Mouse (Mus musculus) brain, embryonic 14.5 days (tissue): ENCODE results near the gene Crhr1. TPM values are rescaled to one million over a fixed set of nuclear protein-coding genes. Genes with fewer than 3 reads are reported as not detected.
"Not testable (repeated sequence)": the region's sequence is repeated elsewhere in the genome, so short reads cannot be mapped to it uniquely, and the experiment has no call there.

Source experiments
- DNase-seq: peaks from one replicate; pipeline ENCODE4 v3.0.0-alpha.2; 2011; ENCODE audit warnings: low read depth
- CTCF ChIP-seq: fragments of 200-500 bp; IDR thresholded peaks from 2 replicates; pipeline ENCODE4 v1.5.1; 2012; ENCODE audit warnings: inconsistent platforms, mild to moderate bottlenecking, moderate library complexity, borderline replicate concordance; ENCODE audit not compliant: insufficient read depth, insufficient read length; ENCODE audit errors: extremely low read depth
- POLR2A ChIP-seq: fragments of 200-500 bp; IDR thresholded peaks from 2 replicates; pipeline ENCODE4 v1.6.1; 2012; ENCODE audit warnings: mild to moderate bottlenecking, inconsistent platforms, borderline replicate concordance; ENCODE audit not compliant: poor library complexity, insufficient read depth, insufficient read length, severe bottlenecking; ENCODE audit errors: extremely low read depth
- polyA plus RNA-seq: library from polyadenylated mRNA; depleted of rRNA; stranded (reverse); fragments of >200 nt; gene quantifications from 2 replicates; pipeline ENCODE4 v1.2.3, GENCODE M21; 2012; rRNA removed

Gene Crhr1
- polyA plus RNA-seq, 1 experiment = 10.2 TPM

DNA sequence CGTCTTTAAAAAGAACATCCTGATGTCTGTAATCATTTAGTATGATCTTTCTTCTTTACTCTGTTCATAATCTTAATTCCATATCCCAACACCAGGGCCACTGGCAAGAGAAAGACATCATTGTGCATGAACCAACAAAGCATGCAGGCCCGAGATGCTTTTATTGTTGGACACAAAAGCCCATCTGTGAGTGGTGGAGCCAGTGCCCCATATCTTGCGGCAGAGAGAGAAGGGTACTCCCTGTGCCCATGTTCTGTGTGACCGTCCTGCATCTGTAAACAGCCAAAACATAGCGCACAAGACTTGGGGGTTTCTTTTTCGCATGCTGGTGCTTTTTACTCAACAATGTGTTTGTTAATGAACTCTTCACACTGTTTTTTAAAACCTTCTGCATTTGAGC, 78.6 kb downstream of the Crhr1 start:
- TF ChIP-seq CTCF = no peak
- no peak for TF ChIP-seq POLR2A
- DNase-seq = no peak

DNA sequence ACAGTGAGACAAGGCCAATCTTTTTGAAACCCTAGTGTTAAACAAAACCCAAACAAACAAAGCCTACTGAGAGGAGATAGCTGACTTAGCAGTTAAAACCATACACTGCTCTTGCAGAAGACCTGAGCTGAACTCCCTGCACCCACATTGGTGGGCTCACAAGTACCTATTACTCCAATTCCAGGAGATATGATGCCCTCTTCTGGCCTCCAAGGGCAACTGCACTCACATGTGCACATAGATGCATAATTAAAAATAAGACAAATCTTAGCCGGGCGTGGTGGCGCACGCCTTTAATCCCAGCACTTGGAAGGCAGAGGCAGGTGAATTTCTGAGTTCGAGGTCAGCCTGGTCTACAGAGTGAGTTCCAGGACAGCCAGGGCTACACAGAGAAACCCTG, 81.5 kb downstream of the Crhr1 start:
- DNase-seq = not testable (repeated sequence)

DNA sequence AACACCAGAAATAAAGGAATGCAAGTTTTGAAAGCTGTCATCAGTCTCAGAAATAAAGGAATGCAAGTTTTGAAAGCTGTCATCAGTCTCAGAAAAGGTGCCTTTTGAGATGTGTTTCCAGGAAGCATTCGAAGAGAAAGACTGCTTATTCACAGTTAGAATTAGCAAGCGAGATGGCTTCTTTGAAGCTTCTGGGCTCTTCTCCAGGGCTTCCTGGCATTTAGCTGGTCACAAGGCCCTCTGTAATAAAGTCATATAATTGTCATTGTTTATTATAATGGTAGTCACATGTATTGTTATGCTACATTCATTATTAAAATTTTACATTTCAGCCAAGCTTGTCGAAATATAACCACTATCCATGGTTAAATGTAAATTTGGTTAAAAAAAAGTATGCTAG, 85.4 kb downstream of the Crhr1 start:
- DNase-seq = peak; percentile 47
- no peak for TF ChIP-seq POLR2A
- TF ChIP-seq CTCF = no peak

- no peak for DNase-seq
- TF ChIP-seq POLR2A (no peak), CTCF (no peak)
These were observed 87.6 kb downstream of the Crhr1 start for GRCm38 (mm10) chr11:104220291-104220690.

DNA sequence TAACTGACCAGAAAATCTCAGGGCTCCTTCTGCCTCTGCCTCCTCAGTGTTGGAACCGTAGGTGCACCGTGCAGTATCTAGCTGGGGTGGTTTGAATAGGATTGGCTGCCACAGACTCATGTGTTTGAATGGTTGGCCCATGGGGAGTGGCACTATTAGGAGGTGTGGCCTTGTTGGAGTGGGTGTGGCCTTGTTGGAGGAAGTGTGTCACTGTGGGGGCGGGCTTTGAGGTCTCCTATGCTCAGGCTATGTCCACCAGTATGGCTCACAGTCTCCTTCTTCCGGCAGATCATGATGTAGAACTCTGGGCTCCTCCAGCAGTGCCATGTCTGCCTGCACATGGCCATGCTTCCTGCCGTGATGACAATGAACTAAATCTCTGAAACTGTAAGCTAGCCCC, 89.1 kb downstream of the Crhr1 start:
- no peak for TF ChIP-seq CTCF
- TF ChIP-seq POLR2A = no peak
- no peak for DNase-seq

GRCm38 (mm10) chr11:104223301-104223700, 90.6 kb downstream of the Crhr1 start:
- DNase-seq = no peak
- TF ChIP-seq CTCF (no peak), POLR2A (no peak)

Other genes starting within 250 kb of the Crhr1 start
- gene Nsf, start 178.8 kb upstream of the Crhr1 start, polyA plus RNA-seq = 85.9 and 131 TPM in 2 replicates
- gene Arf2, start 166.1 kb upstream of the Crhr1 start, polyA plus RNA-seq = 112 and 123 TPM in 2 replicates
- gene Sppl2c, start 53.5 kb downstream of the Crhr1 start, polyA plus RNA-seq = not detected in 2 replicates
- 305 and 557 TPM in 2 replicates for gene Mapt, start 98.5 kb downstream of the Crhr1 start, polyA plus RNA-seq